In the genomic region with DNA sequence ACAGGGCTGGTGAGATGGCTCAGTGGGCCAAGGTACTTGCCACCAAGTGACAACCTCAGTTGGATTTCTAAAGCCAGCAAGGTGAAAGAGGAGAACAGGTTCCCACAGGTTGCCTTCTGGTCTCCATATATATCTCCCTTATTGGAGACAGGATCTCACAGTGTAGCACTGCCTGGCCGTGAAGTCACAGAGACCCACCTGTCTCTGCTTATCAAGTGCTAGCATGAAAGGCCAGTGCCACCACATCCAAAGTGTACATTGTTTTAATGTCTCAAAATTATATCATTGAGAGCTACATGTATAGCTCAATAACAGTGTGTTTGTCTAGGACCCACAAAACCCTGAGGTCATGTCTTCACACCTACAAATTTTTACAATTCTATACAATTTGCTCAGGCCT, we compare ENCODE assay signal across 11 mouse cellular contexts. TPM values are rescaled to one million over a fixed set of nuclear protein-coding genes. Genes with fewer than 3 reads are reported as not detected.
DNase-seq lines count a peak whose midpoint lies in the region; ATAC-seq and TF ChIP-seq lines count a peak whose summit lies in the region.
"Had no signal": no experiment of that assay in that cellular context is flagged by ENCODE, and none has a peak within 500 bp of the region (broad histone marks: within the 10 kb centered on the region; RNA-seq: fewer than 3 reads in every experiment).

No protein-coding gene starts in this region.

- H3K36me3 ChIP-seq in heart, embryonic 15.5 days = no peaks in the 10 kb centered on the region
- H3K36me3 ChIP-seq in heart, adult 2 months (ENCODE audit: control insufficient read depth, insufficient read depth, low read length) = no peaks in the 10 kb centered on the region
- peaks cover 12% of the 10 kb centered on the region for H3K36me3 ChIP-seq in G1E (replicated peaks)
- H3K36me3 ChIP-seq in hindbrain, embryonic 15.5 days = peaks cover 20% of the 10 kb centered on the region
- 0 out of 2 replicates have a peak, but pooled peaks cover 3% of the 10 kb centered on the region for H3K36me3 ChIP-seq in midbrain, embryonic 15.5 days (replicated peaks)

- intact Hi-C loops in heart, adult 2 months (cut with DNase I) = loop anchor here (2.0 kb wide), 1 partner anchor 37 kb away; a partner anchor contains a TSS

- no peak for ATAC-seq in heart, embryonic 15.5 days (replicated peaks; ENCODE audit: insufficient number of reproducible peaks, insufficient read depth, low FRiP score, low read depth)
- no peak for ATAC-seq in G1E (ENCODE audit: extremely low read depth, insufficient number of reproducible peaks, low FRiP score, poor library complexity, severe bottlenecking)
- no peak for ATAC-seq in hindbrain, embryonic 15.5 days (ENCODE audit: low FRiP score, low read depth)
- ATAC-seq in midbrain, embryonic 15.5 days (replicated peaks) = 0 out of 2 replicates have a peak, but pooled peaks have one; percentile 5

- no peak overlapping the region for H3K27ac ChIP-seq in heart, embryonic 15.5 days
- no peak overlapping the region for H3K27ac ChIP-seq in heart, adult 2 months
- H3K27ac ChIP-seq in hindbrain, embryonic 15.5 days (replicated peaks) = peak overlapping the region; percentile 99; the same call in 1 of the 2 replicates
- H3K27ac ChIP-seq in midbrain, embryonic 15.5 days = peak overlapping the region; percentile 99

- H3K4me1 ChIP-seq in heart, embryonic 15.5 days (replicated peaks) = peaks cover 5% of the 10 kb centered on the region
- no peaks in the 10 kb centered on the region for H3K4me1 ChIP-seq in heart, adult 2 months (ENCODE audit: control insufficient read depth, insufficient read depth, low read length)
- H3K4me1 ChIP-seq in G1E (ENCODE audit: insufficient read depth, low read depth, low read length) = peaks cover 13% of the 10 kb centered on the region
- peaks cover 14% of the 10 kb centered on the region for H3K4me1 ChIP-seq in hindbrain, embryonic 15.5 days (replicated peaks)
- H3K4me1 ChIP-seq in midbrain, embryonic 15.5 days = peaks cover 12% of the 10 kb centered on the region

- TF ChIP-seq EP300 in heart, adult 2 months (IDR thresholded peaks at IDR 0.05; ENCODE audit: insufficient read depth, low read depth, low read length) = no peak

- DNase-seq in heart, adult 2 months = no peak
- DNase-seq in G1E (ENCODE audit: low spot score) = no peak
- no peak for DNase-seq in layer of hippocampus, adult 18-20 months (ENCODE audit: low spot score in 2 of 2)
- DNase-seq in adrenal gland, postnatal 10 days = no peak
- DNase-seq in ovary, postnatal 10 days (ENCODE audit: low spot score) = no peak
- DNase-seq: cerebellum, adult 18-20 months; heart, postnatal 14 days; thymus, postnatal 36 days had no signal

- no peak for TF ChIP-seq CTCF in heart, adult 2 months (IDR thresholded peaks at IDR 0.05)
- no peak for TF ChIP-seq CTCF in G1E (IDR thresholded peaks at IDR 0.05; ENCODE audit: low read depth, low read length)

- H3K4me3 ChIP-seq in heart, embryonic 15.5 days = no peak overlapping the region
- H3K4me3 ChIP-seq in heart, adult 2 months = no peak overlapping the region
- peak overlapping the region; percentile 94; the same call in 1 of the 2 replicates for H3K4me3 ChIP-seq in G1E (ENCODE audit: low read depth, low read length)
- H3K4me3 ChIP-seq in hindbrain, embryonic 15.5 days = no peak overlapping the region
- H3K4me3 ChIP-seq in midbrain, embryonic 15.5 days = peak overlapping the region; percentile 69; the same call in 1 of the 2 replicates

- 91% methylated on average over 1 of the region's 1 CpGs for WGBS in heart, embryonic 15.5 days
- WGBS in heart, adult 2 months = 95% methylated on average over 1 of the region's 1 CpGs
- WGBS in hindbrain, embryonic 15.5 days = 98% methylated on average over 1 of the region's 1 CpGs
- 89% methylated on average over 1 of the region's 1 CpGs for WGBS in midbrain, embryonic 15.5 days

- no peaks in the 10 kb centered on the region for H3K79me2 ChIP-seq in heart, adult 2 months (replicated peaks; ENCODE audit: control insufficient read depth, insufficient read depth, low read length)

- H3K9me3 ChIP-seq in heart, embryonic 15.5 days (replicated peaks) = no peaks in the 10 kb centered on the region
- H3K9me3 ChIP-seq in G1E (replicated peaks) = peaks cover 4% of the 10 kb centered on the region
- H3K9me3 ChIP-seq in hindbrain, embryonic 15.5 days = no peaks in the 10 kb centered on the region
- no peaks in the 10 kb centered on the region for H3K9me3 ChIP-seq in midbrain, embryonic 15.5 days

- TF ChIP-seq POLR2A in heart, adult 2 months (IDR thresholded peaks at IDR 0.05; ENCODE audit: insufficient read depth, low read depth, low read length) = no peak

- no peak overlapping the region for H3K9ac ChIP-seq in heart, embryonic 15.5 days
- no peak overlapping the region for H3K9ac ChIP-seq in heart, adult 2 months (ENCODE audit: low read depth, low read length)
- no peak overlapping the region; the same call in 1 of the 2 replicates for H3K9ac ChIP-seq in hindbrain, embryonic 15.5 days
- no peak overlapping the region; the same call in 1 of the 2 replicates for H3K9ac ChIP-seq in midbrain, embryonic 15.5 days

- no peaks in the 10 kb centered on the region for H3K27me3 ChIP-seq in heart, embryonic 15.5 days
- H3K27me3 ChIP-seq in heart, adult 2 months (ENCODE audit: control insufficient read depth, insufficient read depth, low read length) = no peaks in the 10 kb centered on the region
- H3K27me3 ChIP-seq in G1E (ENCODE audit: insufficient read depth, low read length) = no peaks in the 10 kb centered on the region
- no peaks in the 10 kb centered on the region for H3K27me3 ChIP-seq in hindbrain, embryonic 15.5 days
- no peaks in the 10 kb centered on the region for H3K27me3 ChIP-seq in midbrain, embryonic 15.5 days (replicated peaks)

- H3K4me2 ChIP-seq in heart, embryonic 15.5 days = peak overlapping the region; percentile 85; the same call in 1 of the 2 replicates
- H3K4me2 ChIP-seq in hindbrain, embryonic 15.5 days = peak overlapping the region; percentile 60
- peak overlapping the region; percentile 62 for H3K4me2 ChIP-seq in midbrain, embryonic 15.5 days

RNA-seq across cellular contexts. Expression of a gene that starts 25.2 kb away (rescaled TPM):
- 9.4 and 10.9 TPM in 2 replicates for polyA plus RNA-seq in heart, embryonic 15.5 days (2015; fragmentation: Nextera tagmentation; extraction: Ambion mirVana)
- 1 to 10 TPM; 4.7 to 5.1 TPM for total RNA-seq in heart, adult 2 months (2021)
- 1.4 and 3.5 TPM in 2 replicates for polyA plus RNA-seq in heart, adult 2 months (2012; rRNA removed)
- total RNA-seq in G1E (2014; fragmentation: Nextera tagmentation) (10.3 and 11.3 TPM in 2 replicates), G1E (2017) (8.0 and 10.5 TPM in 2 replicates)
- polyA plus RNA-seq in G1E (2012) = 8.8 and 10.6 TPM in 2 replicates
- 45.0 and 45.3 TPM in 2 replicates for polyA plus RNA-seq in hindbrain, embryonic 15.5 days (2015; fragmentation: Nextera tagmentation; extraction: Ambion mirVana)
- 49.1 and 60.5 TPM in 2 replicates for polyA plus RNA-seq in midbrain, embryonic 15.5 days (2015; fragmentation: Nextera tagmentation; extraction: Ambion mirVana)
- total RNA-seq in layer of hippocampus, adult 18-20 months (2021) = 10 to 100 TPM; 17.1 to 18.0 TPM
- total RNA-seq in adrenal gland, postnatal 10 days (2021) = 10 to 100 TPM in 1 of 2 experiments, 1 to 10 TPM in 1; 5.8 to 13.3 TPM

RNA-seq across cellular contexts. Expression of a gene that starts 36.4 kb away (rescaled TPM):
- polyA plus RNA-seq in heart, embryonic 15.5 days (2015; fragmentation: Nextera tagmentation; extraction: Ambion mirVana) = 295 and 378 TPM in 2 replicates
- total RNA-seq in heart, adult 2 months (2021) = 100 to 1,000 TPM; 233 to 269 TPM
- polyA plus RNA-seq in heart, adult 2 months (2012; rRNA removed) = 275 and 362 TPM in 2 replicates
- 175 and 176 TPM in 2 replicates for total RNA-seq in G1E (2014; fragmentation: Nextera tagmentation)
- total RNA-seq in G1E (2017) = 256 and 270 TPM in 2 replicates
- polyA plus RNA-seq in G1E (2012) = 9.2 and 18.4 TPM in 2 replicates
- polyA plus RNA-seq in hindbrain, embryonic 15.5 days (2015; fragmentation: Nextera tagmentation; extraction: Ambion mirVana) = 441 and 476 TPM in 2 replicates
- polyA plus RNA-seq in midbrain, embryonic 15.5 days (2015; fragmentation: Nextera tagmentation; extraction: Ambion mirVana) = 411 and 447 TPM in 2 replicates
- total RNA-seq in layer of hippocampus, adult 18-20 months (2021) = 100 to 1,000 TPM; 287 to 295 TPM
- 100 to 1,000 TPM; 295 to 301 TPM for total RNA-seq in adrenal gland, postnatal 10 days (2021)

RNA-seq across cellular contexts. Expression of a gene that starts 38.3 kb away (rescaled TPM):
- 13.4 and 17.8 TPM in 2 replicates for polyA plus RNA-seq in heart, embryonic 15.5 days (2015; fragmentation: Nextera tagmentation; extraction: Ambion mirVana)
- 10 to 100 TPM in 1 of 2 experiments, 1 to 10 TPM in 1; 8.8 to 10.3 TPM for total RNA-seq in heart, adult 2 months (2021)
- polyA plus RNA-seq in heart, adult 2 months (2012; rRNA removed) = 16.6 and 17.9 TPM in 2 replicates
- 25.6 and 34.2 TPM in 2 replicates for total RNA-seq in G1E (2014; fragmentation: Nextera tagmentation)
- total RNA-seq in G1E (2017) = 6.3 and 7.9 TPM in 2 replicates
- polyA plus RNA-seq in G1E (2012) = 15.4 and 22.0 TPM in 2 replicates
- polyA plus RNA-seq in hindbrain, embryonic 15.5 days (2015; fragmentation: Nextera tagmentation; extraction: Ambion mirVana) = 13.8 TPM in 2 replicates
- polyA plus RNA-seq in midbrain, embryonic 15.5 days (2015; fragmentation: Nextera tagmentation; extraction: Ambion mirVana) = 16.0 and 17.8 TPM in 2 replicates
- 10 to 100 TPM; 22.5 to 22.7 TPM for total RNA-seq in layer of hippocampus, adult 18-20 months (2021)
- total RNA-seq in adrenal gland, postnatal 10 days (2021) = 10 to 100 TPM; 16.8 to 24.5 TPM

RNA-seq across cellular contexts. Expression of a gene that starts 45.6 kb away (rescaled TPM):
- polyA plus RNA-seq in heart, embryonic 15.5 days (2015; fragmentation: Nextera tagmentation; extraction: Ambion mirVana) = 40.2 and 43.1 TPM in 2 replicates
- total RNA-seq in heart, adult 2 months (2021) = 10 to 100 TPM; 17.8 to 18.6 TPM
- polyA plus RNA-seq in heart, adult 2 months (2012; rRNA removed) = 18.8 and 20.8 TPM in 2 replicates
- total RNA-seq in G1E (2014; fragmentation: Nextera tagmentation) = 13.2 and 17.6 TPM in 2 replicates
- 17.0 and 21.3 TPM in 2 replicates for total RNA-seq in G1E (2017)
- 27.3 and 28.7 TPM in 2 replicates for polyA plus RNA-seq in G1E (2012)
- polyA plus RNA-seq in hindbrain, embryonic 15.5 days (2015; fragmentation: Nextera tagmentation; extraction: Ambion mirVana) = 66.0 and 66.3 TPM in 2 replicates
- polyA plus RNA-seq in midbrain, embryonic 15.5 days (2015; fragmentation: Nextera tagmentation; extraction: Ambion mirVana) = 65.0 and 68.4 TPM in 2 replicates
- total RNA-seq in layer of hippocampus, adult 18-20 months (2021) = 10 to 100 TPM; 33.9 to 34.8 TPM
- 10 to 100 TPM; 19.5 to 20.7 TPM for total RNA-seq in adrenal gland, postnatal 10 days (2021)

Comparison
In these comparisons a context has a peak if more than half of its experiments do, and no peak if none do; other contexts are left out.
1. H3K27ac ChIP-seq: peak in hindbrain, embryonic 15.5 days (single experiment) and midbrain, embryonic 15.5 days (single experiment); none in heart, embryonic 15.5 days (single experiment) and heart, adult 2 months (single experiment).
2. H3K4me3 ChIP-seq: peak in G1E (single experiment) and midbrain, embryonic 15.5 days (single experiment); none in heart, embryonic 15.5 days (single experiment), heart, adult 2 months (single experiment) and hindbrain, embryonic 15.5 days (single experiment).
3. RNA of a gene that starts 36.4 kb away (polyA plus RNA-seq): 411 to 447 TPM in midbrain, embryonic 15.5 days, 441 to 476 TPM in hindbrain, embryonic 15.5 days, 295 to 378 TPM in heart, embryonic 15.5 days and 275 to 362 TPM in heart, adult 2 months; 9.2 to 18.4 TPM in G1E; every median in the first group is over 10 times any median in the second.
4. Peak in every context shown above with its lines, with median percentiles within 50 percentile points of each other: H3K4me2 ChIP-seq.